Mouse (Mus musculus) heart, postnatal 0 days (tissue): ENCODE measurements around the gene Scimp.

ENCODE experiments used
- CTCF ChIP-seq: IDR thresholded peaks from 2 replicates; pipeline ENCODE4 v1.5.1; 2016; ENCODE audit warnings: antibody characterized with exemption, control low read depth, low read depth
- EP300 ChIP-seq: IDR thresholded peaks from 2 replicates; pipeline ENCODE4 v1.6.1; 2016; ENCODE audit warnings: antibody characterized with exemption, low read depth

GRCm38 (mm10) chr11:70820120-70820519 is 7.7 kb upstream of the Scimp start:
- TF ChIP-seq CTCF: no peak
- TF ChIP-seq EP300: no peak
